Mouse (Mus musculus): Measurements from ENCODE around the gene Ptpra.

- TF ChIP-seq CTCF (IDR thresholded peaks at IDR 0.05; ENCODE audit: low read depth) (no peak), EP300 (IDR thresholded peaks at IDR 0.05; ENCODE audit: low read depth) (no peak)
Observed at GRCm38 (mm10) chr2:130476666-130477297, 26.7 kb downstream of the Ptpra start.
